Mouse (Mus musculus) kidney, adult 18-20 months (tissue): Measurements from ENCODE around the gene Dab1.

Experiments used
- DNase-seq: peaks from one replicate; pipeline ENCODE4 v3.0.0; 2021

The Dab1 gene

DNA sequence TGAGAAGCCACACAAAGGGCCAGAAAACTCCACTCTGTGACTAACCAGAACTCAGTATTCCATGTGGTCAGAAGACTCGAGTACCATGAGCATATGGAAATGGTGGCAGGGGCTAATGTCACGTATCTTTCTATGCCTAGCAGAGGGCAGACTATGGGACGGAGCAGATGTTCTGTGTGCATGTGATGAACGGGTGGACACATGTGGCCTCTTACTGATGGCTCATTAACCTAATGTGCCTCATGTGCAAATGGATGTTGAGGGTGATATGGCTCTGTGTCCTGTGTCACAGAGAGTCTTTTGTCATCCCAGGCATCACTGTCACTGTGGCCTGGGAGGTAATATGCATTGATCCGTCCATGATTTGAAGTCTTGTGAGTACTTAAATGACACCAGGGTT is 1021.5 kb downstream of the Dab1 start:
- DNase-seq: no peak

DNA sequence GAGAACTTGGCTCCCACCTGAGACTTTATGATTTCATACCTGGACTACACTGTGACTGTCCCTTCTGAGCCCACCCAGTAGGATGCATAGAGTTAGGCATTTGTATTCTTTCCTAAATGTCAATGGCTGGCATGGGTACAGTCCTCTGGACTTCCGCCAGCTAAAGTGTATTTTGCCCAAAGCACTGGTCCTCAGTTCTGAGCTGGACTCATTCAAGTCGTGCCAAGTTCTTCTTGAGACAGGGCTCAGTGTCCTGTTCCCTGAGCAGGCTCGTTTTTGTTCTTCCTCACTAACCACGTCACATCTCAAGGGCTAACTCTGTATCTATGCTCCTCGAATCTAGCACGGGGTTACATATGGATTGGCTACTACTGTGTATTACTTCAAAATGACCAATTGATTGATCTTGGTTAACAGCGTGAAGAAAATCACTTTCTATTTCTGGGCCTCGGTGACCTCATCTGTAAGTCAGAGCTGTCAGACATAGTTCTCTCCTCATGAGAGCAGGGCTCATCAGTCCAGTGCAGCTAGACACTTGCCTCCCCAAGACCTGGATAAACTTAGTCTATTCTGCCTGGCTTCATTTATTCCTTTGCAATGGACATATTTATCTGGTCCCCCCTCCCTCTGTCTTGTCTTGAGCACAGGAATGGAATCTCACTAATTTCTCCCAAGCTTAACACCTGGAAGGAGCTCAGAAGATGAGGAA is 1023.8 kb downstream of the Dab1 start:
- no peak for DNase-seq

DNA sequence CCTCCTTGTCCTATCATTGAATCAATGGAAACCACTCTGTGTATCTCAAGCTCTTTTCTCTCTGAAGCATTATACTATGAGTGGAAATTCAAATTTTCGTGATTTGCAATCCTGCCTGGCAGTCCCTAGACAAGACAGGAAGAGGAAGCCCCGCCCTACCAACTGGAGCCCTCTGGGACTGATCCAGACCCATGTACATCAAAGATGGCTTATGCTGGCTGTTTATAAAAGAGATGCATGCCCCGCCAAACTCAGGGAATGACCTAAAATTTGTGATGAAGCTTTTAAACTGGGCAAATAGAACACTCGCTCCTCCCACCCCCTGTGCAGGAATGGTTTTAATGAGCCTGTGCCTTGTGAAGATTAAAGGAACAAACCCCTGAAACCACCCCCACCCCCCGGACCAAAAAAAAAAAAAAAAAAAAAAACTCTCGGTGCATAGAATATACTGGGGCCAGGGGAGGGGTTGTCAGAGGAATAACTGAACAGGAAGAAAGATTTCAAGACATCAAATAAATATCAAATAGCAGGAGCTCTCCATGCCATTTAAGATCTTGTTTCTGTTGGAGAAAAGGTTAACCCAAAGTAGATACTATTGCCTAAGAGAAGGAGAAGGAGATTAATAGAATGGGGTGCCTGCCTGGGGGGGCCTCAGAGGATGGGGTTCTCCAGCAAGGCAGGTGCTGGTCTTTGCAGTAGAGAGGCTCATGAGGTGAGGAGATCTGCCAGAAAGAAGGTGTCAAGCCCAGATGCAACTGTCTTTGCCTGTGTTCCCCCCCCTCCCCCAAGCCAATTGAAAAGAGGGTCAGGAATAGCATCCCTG is 1024.6 kb downstream of the Dab1 start:
- no peak for DNase-seq

DNA sequence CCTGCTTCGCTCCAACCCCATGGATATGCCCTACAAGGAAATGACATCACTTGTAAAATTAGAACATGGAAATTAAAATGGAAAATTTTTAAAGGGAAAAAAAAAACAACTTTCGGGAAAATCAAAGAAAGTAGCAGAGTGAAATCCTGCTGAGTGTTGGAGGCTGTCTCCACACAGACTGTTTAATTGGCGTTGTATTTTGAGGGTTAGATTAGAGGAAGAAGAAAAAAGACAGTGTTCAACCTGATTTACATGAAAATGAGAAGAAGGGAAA is 1025.1 kb downstream of the Dab1 start:
- DNase-seq: no peak

DNA sequence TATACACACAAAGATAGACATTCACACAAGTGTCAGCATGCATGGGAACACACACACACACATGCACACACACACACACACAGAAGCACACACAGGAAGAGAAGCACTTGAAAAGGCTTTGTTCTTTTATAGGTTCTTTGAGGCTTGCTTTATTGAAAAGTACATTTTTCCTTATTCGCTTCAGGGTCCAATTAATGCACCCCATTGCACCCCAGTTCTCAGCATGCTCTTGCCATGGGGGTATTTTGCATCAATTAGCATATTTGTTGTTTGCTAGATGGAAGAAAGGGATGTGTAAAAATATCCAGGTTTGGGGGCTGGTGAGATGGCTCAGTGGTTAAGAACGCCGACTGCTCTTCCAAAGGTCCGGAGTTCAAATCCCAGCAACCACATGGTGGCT is 1025.7 kb downstream of the Dab1 start:
- no peak for DNase-seq

DNA sequence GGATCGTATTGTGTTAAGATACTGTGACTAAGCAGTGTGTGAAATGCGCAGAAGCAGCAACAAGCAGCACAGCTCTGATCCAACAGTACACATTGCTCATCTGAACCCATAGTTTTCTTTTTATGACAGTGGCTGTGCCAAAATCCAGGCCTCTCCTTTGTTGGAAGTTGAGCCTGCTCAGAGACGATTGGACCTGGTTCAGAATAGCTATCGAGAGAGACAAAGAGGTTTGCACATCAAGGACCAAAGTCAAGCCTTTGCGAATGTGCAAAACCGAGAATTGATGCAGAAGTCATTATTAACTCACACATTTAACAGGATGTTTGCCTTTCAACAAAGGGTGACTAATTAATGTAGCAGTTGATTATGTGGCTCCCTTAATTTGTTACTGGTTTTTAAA is 1032.6 kb downstream of the Dab1 start:
- no peak for DNase-seq

DNA sequence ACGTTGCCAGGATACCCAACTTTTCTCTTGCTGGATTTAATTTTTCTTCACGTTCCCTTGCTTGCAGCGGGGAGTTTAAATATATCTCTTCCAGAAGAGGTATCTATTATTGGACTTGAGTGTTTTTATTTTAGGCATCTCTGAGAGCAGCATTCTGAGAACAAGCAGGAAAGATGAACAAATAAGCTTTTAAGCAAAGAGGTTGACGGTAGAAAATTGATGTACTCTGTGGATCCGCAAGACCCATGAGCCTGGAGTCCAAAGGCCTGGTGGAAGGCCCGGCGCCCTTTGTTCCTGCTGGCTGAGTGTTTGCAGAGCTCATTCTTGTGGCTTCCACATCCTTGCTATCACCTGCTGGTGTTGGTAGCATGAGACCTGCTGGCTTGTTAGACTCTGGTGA is 1037.6 kb downstream of the Dab1 start:
- DNase-seq: no peak

DNA sequence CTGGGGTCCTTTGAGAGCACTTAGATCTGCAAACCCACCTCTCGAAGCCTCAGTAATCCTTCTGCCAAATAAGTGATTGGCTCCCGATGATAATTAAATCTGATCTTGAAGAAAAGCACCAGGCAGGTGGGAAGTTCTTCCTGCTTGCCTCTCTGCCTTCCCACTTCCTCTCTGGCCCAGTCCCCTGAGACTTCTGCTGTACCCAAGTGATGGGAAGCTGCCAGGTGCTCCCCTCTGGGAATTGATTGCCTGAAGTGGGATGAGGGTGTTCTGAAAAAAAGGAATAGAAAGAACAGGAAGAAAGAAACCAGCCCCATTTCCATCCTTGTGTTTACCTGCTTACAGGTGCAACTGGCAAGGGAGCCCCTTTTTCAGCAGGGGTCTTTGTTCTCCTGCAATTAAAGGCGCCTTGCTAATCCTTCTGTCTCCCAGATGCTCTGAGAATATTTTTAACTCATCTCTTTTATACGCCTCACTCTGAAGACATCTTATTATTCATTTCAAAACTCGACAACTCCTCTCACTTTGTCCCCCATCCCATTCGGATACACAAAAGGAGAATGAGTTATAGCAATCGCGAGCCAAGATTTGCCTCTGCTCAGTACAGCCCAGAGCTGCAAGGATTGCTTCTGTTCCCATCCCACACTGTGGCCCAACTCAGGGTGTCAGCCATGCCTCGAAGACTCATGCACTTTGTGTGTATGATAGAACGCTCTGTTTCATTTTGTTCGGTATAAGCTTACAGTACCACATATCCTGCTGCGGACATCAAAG is 1043.9 kb downstream of the Dab1 start:
- DNase-seq: no peak

DNA sequence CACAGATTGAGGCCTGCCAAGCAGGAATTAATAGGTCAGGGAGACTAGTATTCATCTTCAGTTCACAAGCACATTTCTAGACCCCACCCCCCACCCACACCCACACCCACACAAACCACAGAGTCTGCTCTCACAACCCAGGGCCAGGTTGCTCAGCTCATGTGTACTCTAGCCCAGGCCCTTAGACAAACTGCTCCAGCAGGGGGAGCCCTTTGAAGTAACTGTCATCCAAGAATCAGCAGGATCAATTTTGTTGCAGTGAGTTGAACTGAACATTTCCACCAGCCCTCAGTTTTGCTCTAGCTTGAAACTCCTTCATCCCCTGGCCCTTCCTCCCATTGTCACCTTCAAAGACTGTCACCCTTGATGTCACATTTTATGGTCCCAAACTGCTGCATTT is 1046.4 kb downstream of the Dab1 start:
- peak; percentile 69 for DNase-seq

DNA sequence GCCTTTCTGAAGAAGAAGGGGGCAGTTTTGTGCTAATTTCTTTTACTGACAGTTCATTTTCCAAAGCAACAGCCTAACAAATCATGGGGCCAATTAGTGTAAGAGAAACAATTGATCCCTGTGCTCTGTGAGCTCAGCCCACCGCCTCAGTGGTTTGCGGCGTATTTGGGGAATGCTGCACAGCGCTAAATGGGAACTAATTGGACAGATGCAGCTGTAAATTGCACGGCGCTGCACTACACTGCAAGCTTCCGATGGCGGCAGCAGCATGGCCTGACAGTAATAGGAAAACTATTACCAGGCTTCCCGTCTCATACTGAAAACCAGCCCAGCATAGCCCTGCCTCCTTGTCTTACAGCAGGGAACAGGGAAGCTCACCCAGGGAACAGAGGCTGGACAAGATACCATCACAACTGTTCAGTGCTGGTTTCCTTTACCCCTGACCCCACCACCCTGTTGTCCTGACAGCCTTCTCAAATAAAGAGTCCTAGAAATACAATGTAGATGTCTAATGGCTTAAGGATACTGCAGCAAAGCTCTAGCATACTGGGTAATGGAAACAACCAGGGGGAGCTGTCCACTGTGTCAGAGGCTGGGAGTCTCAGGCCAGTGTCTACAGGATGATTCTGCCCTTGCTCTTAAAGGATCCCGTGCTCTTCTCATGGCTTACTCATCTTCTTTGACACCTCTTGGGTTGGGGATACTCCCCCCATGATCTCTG is 1047.8 kb downstream of the Dab1 start:
- no peak for DNase-seq

DNA sequence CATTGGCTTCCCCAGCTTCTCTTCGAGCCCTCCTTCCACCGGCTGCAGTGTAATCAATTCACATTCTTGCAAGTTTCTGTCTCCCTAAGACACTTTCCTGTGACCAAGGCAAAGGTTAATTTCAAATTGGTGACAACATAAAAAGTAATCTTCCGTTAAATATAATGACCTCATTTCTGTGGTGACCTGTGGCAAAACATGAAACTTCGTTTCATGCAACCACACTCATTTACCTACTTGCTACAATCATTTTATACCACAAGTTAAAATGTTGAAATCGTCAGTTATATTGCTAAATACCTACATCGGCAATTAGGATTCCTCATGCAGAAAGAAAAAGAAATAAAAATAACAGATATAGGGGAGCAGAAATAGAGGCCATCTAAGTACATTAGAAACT is 1048.9 kb downstream of the Dab1 start:
- DNase-seq: no peak

DNA sequence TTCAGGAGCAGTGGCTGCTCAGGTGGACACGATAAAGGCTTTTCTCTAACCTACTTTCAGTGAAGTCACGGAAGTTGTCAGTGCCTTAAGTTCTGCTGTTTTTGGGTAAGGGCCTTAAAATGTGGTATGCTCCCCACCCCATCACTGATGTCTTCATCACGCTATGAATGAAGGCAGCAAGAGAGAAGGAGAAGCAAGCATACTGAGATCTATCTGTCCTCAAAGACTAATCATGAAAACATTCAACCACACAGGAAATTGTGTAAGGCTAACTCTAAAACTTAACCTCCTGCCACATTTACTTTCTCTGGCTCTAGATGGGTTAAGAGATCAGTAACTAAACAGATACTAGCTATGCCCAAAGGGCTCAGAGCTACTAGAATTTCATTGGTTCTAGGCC is 1050.2 kb downstream of the Dab1 start:
- no peak for DNase-seq

DNA sequence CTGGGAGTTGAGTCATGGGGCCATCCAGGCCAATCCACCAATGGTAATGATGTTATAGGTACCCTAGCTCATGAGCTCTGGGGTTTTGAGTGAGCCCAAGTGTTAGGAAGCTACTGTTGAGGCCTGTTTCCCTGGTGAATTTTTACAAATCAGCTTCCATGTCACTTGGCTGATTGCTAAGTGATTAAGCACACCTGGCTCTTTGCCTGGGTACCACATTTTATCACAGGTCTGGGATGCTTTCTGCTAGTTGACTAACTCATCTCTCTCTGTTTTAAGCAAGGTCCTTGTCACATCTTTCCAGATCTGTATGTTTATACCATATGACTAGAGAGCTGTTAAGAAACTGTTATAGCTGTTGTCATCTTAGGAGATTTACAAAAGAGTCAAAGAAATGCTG is 1051.6 kb downstream of the Dab1 start:
- no peak for DNase-seq

DNA sequence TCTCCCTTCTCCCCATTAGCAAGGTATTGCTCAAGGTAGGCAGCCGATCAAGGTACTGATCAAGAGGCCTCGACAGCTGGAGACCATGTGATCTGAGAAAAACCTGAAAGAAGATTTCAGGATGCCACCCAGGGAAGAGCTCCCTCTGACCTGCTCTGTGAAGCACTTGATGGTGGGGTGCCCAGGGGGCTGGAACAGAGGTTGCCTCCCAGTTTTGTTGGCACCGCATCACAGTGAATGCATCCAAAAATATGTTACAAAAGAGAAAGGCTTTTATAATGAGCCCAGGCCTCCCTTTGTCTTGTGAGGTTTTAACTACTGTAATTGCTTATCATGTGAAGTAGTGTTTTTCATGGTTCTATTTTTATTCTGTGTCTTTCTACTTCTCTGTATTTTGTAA is 1054.2 kb downstream of the Dab1 start:
- DNase-seq: no peak

DNA sequence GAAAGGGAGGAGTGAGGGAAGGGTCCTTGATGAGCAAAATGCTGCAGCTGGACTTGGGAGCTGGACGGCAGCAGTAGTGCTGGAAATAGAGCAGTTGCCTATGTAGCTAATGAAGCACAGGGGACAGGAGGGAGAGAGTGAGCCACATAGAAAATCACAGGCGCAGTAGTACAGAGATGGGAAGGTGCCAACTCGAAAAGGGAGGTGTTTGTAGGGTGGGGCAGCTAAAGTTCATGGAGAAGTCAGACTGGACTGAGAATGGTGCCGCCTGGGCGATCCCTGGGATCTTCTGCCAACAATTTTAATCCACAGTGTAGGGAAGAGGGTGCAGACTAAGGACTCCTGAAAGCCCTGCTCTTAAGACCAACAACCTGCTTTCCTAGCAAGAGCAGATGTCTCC is 1055.5 kb downstream of the Dab1 start:
- DNase-seq: peak; percentile 11

DNA sequence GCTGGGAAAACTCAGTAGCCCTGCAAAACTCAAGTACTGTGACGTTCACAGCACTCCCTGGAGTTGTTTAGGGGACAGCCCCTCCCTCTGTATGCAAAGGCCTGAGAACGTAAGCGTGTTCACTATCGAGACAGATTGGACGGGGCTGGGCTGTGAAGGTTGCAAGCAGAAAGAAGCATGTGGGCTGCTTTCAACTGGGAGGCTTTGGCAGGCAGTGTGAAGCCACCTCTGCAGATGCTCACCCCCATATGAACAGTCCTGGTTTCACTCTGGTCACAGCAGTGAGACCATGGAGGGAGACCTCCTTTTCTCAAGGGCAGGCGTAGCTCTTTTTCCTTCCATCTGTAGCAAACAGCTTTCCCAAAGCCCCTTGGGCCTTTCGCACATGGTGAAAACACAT is 1059.1 kb downstream of the Dab1 start:
- no peak for DNase-seq

DNA sequence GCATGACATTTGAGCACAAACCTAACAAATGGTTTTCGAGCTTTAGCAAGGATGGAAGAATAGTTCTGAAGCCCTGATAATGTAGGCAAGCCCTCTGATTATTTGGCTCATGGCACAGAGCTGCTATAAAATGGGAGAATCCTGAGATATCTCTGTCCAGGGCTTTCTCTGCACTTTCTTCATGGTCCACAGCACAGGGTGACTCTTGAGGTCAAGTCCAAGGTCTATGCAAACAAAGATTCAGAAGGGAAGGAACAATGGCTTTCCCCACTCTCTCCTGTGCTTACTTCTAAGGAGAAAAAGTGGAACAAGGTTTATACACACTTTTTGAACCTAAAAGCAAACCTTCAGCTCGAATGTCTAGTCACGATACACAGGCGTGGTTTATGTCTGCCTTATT is 1061.3 kb downstream of the Dab1 start:
- peak; percentile 9 for DNase-seq

DNA sequence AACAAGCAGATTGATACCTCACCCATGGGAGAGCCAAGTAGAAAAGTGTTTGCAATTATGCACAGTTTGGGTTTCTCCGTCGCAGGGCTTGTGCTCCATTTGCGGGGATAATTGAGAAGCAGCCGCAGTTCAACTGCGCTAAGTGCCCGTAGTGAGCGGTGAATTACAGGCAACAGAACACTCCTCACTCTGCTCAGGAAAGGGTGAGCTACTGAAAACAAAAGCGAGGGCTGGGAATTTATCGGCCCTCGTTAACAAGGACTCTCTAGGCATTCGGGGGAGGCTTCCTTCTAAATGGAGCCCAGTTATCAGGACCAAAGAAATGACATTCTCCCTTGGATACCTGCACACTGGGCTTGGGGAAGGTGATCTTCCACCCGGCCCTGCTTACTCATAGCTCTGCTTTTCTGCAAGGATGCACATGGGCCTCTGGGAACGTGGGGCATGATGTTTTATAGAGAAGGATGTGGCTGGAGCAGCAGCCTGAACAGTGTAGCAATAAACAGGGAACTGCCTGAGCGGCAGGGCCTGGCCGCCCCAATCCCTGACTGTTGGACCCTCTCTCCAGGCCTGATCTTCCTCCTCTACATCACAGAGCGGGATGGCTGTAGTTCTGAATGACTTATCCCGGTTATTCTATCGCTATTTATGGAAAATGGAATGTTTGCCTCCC is 1067.1 kb downstream of the Dab1 start:
- DNase-seq: no peak

DNA sequence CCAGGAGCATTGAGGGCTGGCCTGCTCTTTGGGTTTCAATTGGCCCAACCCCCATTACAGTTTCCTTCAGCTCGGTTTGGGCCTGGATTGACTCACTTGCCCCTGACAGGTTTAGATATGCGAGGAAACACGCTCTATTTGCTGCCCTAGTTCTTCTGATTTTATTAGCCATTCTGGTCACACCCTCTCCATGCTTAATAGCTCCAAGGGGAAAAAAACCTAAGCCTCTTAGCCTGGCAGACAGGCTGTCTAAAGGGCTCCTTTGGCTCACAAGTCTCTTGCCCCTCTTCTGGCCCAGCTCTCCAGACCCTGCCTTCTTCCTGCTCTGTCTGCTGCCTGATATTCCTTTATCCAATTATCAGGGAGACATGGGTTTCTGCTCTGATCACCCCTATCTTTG is 1069.9 kb downstream of the Dab1 start:
- no peak for DNase-seq

DNA sequence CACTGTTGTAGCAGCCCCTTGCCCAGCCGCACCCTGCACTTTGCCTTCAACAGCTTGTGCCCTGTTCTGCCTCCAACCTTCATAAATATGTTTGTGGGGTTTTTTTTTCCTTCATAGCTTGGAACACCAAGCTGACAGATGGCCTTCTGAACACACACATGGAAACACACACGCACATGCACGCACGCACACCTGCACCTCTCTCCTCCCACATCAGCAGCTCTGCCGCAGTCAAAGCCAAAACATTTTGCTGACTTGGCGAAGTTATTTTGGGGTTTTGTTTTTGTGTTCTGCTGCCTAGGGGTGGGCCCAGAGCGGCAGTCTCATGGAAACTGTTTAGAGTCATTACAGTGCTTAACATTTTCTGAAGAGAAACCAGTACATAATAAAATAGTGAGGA is 1071.9 kb downstream of the Dab1 start:
- DNase-seq: no peak

DNA sequence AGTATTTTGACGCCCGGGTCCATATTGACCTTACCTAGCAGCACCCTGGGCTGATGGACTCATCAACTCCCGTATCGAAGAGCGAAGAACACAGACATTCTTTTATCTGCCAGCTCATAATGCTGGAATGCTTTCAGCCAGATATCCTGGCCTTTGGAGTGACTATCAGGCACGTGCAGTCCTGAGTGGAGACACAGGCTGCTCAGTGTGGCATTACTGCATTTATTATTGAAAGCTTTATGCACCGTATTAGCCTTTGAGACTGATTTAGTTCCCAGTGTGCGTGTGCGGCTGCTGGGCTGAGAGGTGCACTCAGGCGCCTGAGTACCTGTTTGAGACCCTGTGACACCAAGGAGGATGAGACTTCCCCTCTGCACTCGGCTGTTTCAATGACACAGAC is 1075.0 kb downstream of the Dab1 start:
- no peak for DNase-seq

DNA sequence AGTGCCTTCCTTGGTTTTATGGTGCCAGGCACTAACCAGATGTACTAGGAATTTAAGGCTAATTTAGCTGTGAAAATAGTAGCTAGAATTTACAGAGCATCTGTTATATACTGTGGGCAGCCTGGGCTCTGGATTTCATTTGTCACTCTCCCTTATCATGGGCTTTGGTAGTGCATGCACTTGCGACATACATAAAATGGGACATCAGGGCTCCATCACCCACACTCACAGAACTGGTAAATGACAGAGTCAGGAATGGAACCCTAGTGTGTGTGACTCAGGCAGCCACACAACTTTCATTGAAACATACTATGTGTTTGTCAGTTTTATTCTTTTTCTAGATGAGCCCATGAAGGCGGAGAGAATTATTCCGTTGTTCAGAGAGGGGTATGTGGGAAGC is 1077.4 kb downstream of the Dab1 start:
- DNase-seq: no peak

DNA sequence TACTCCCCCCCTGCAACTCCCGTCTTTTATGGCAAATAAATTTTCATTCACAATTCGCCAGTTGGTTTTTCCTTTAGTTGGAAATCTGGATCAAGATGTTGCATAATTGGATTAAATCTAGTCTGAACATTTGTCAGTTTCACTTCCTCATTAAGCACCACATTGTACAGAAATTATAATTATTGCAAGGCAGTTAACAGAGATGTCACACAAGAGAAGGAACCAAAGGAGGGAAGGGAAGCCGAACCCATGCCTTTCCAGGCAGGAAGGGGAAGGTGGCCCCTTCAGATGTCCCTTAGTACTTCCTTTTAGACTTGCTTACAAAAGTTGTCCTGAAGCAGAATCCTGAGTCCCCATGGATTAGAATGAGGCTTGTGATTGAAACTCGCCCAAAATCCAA is 1078.5 kb downstream of the Dab1 start:
- no peak for DNase-seq
